Mouse (Mus musculus): ENCODE data around the gene Vat1l.

Gene Vat1l

DNA sequence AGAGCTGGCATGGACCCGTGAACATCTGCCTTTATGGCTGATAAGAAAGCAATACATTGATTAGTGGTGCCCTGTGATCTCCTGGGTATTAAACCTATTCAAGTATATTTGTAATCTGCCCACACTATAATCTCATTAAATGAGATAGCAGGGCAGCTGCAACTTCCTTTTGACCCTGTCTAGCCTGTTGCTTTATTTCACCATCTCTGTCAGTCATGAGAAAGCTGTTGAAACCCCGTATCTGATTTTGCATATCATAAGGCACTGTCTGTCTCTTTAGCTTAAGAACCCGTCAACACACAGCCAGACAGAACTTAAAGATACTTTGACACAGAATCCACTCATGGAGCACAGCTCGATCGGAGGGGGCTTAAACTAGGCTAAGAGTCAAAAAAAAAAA is 213.1 kb downstream of the Vat1l start:
- Histone ChIP-seq H3K36me3 (ENCODE audit: insufficient read depth, low read length) (no peaks in the 10 kb centered on the region), H3K27me3 (ENCODE audit: insufficient read depth, low read length) (no peaks in the 10 kb centered on the region), H3K9me3 (ENCODE audit: low read length) (peaks cover 25% of the 10 kb centered on the region), H3K4me3 (replicated peaks; ENCODE audit: low read length) (no peak overlapping the region), H3K4me1 (replicated peaks; ENCODE audit: low read depth, low read length) (no peaks in the 10 kb centered on the region)
- no peak for TF ChIP-seq NANOG (IDR thresholded peaks at IDR 0.05; ENCODE audit: borderline replicate concordance, low read length)
- TF ChIP-seq CTCF (conservative IDR thresholded peaks at IDR 0.05; ENCODE audit: low read length), result no peak
- no peak for TF ChIP-seq POU5F1 (IDR thresholded peaks at IDR 0.05; ENCODE audit: borderline replicate concordance, low read length)

DNA sequence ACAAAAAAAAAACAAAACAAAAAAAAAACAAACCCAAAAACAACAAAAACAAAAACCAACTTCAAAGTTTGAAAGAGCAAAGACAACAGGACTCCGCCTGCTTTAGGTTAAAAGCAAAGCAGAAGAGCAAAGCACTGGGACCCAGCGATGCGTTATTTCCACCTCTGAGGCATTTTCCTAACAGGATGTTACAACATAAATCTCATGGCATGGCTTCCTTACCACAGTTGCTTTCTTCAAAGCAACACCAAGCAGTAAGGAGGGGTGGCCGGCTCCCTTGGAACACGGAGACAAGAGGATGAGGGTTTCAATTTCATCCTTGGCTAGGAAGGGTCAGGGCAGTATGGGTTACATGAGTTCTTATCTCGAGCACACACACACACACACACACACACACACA is 213.5 kb downstream of the Vat1l start:
- Histone ChIP-seq H3K36me3 (ENCODE audit: insufficient read depth, low read length) (no peaks in the 10 kb centered on the region), H3K27me3 (ENCODE audit: insufficient read depth, low read length) (no peaks in the 10 kb centered on the region), H3K4me3 (replicated peaks; ENCODE audit: low read length) (no peak overlapping the region), H3K9me3 (ENCODE audit: low read length) (peaks cover 21% of the 10 kb centered on the region), H3K4me1 (replicated peaks; ENCODE audit: low read depth, low read length) (no peaks in the 10 kb centered on the region)
- TF ChIP-seq CTCF (conservative IDR thresholded peaks at IDR 0.05; ENCODE audit: low read length), result no peak
- TF ChIP-seq NANOG (IDR thresholded peaks at IDR 0.05; ENCODE audit: borderline replicate concordance, low read length), result no peak
- no peak for TF ChIP-seq POU5F1 (IDR thresholded peaks at IDR 0.05; ENCODE audit: borderline replicate concordance, low read length)

DNA sequence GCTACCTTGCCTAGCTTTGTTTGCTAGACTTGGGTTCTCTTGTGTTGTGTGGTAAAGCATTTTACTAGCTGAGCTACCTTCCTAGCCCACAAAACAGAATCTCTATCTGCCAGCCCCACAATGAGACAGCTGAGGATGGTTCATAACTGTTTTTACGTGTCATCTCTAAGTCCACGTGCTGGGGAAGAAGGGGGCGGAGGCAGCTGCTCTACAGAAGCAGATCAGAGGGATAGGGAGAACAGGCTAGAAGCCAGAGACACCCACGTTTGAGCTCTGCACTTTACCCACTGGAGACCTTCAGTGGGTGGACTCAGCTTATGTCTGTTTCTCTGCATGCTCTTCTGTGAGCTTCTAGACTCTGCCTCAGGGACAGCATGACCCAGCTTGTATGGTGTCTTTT is 216.1 kb downstream of the Vat1l start:
- Histone ChIP-seq H3K36me3 (ENCODE audit: insufficient read depth, low read length) (no peaks in the 10 kb centered on the region), H3K9me3 (ENCODE audit: low read length) (no peaks in the 10 kb centered on the region), H3K4me1 (replicated peaks; ENCODE audit: low read depth, low read length) (no peaks in the 10 kb centered on the region), H3K27me3 (ENCODE audit: insufficient read depth, low read length) (no peaks in the 10 kb centered on the region), H3K4me3 (replicated peaks; ENCODE audit: low read length) (no peak overlapping the region)
- TF ChIP-seq POU5F1 (IDR thresholded peaks at IDR 0.05; ENCODE audit: borderline replicate concordance, low read length), result no peak
- TF ChIP-seq CTCF (conservative IDR thresholded peaks at IDR 0.05; ENCODE audit: low read length), result no peak
- no peak for TF ChIP-seq NANOG (IDR thresholded peaks at IDR 0.05; ENCODE audit: borderline replicate concordance, low read length)
